Mouse (Mus musculus) G1E (cell line): ENCODE measurements around the gene Tc2n. TPM values are rescaled to one million over a fixed set of nuclear protein-coding genes. Genes with fewer than 3 reads are reported as not detected.

Experiments used
- ATAC-seq: 2 replicates; pipeline ENCODE4 v1.8.0; 2016; ENCODE audit warnings: mild to moderate bottlenecking; ENCODE audit not compliant: insufficient number of reproducible peaks, poor library complexity, low FRiP score, severe bottlenecking; ENCODE audit errors: extremely low read depth
- DNase-seq: peaks from one replicate; pipeline ENCODE4 v3.0.0; 2012; ENCODE audit warnings: low spot score
- H3K27me3 ChIP-seq: 2 replicates; pipeline ENCODE4 v1.6.1; 2012; ENCODE audit warnings: mild to moderate bottlenecking, low read length, inconsistent platforms; ENCODE audit not compliant: insufficient read depth
- H3K36me3 ChIP-seq: replicated peaks from 2 replicates; pipeline ENCODE3; 2012; ENCODE audit warnings: mild to moderate bottlenecking, inconsistent platforms
- H3K4me1 ChIP-seq: 2 replicates; pipeline ENCODE4 v1.6.1; 2012; ENCODE audit warnings: low read depth, low read length, inconsistent platforms, mixed read lengths; ENCODE audit not compliant: insufficient read depth
- H3K4me3 ChIP-seq: 2 replicates; pipeline ENCODE4 v1.5.1; 2012; ENCODE audit warnings: low read depth, mild to moderate bottlenecking, inconsistent platforms, low read length, moderate library complexity, mixed read lengths
- H3K9me3 ChIP-seq: replicated peaks from 2 replicates; pipeline ENCODE4 v1.6.1; 2012; ENCODE audit warnings: inconsistent platforms
- CTCF ChIP-seq: IDR thresholded peaks from 2 replicates; pipeline ENCODE4 v1.5.1; 2012; ENCODE audit warnings: low read depth, low read length, inconsistent platforms, mixed read lengths
- GATA1 ChIP-seq: IDR thresholded peaks from 2 replicates; pipeline ENCODE4 v1.6.1; 2012; ENCODE audit warnings: borderline replicate concordance, low read length, inconsistent platforms, mixed read lengths
- GATA2 ChIP-seq: IDR thresholded peaks from 2 replicates; pipeline ENCODE4 v1.6.1; 2012; ENCODE audit warnings: low read depth, low read length, inconsistent platforms, borderline replicate concordance
- POLR2AphosphoS5 ChIP-seq: IDR thresholded peaks from 2 replicates; pipeline ENCODE4 v1.6.1; 2012; ENCODE audit warnings: low read depth, low read length, inconsistent platforms; ENCODE audit not compliant: insufficient replicate concordance
- TAL1 ChIP-seq: conservative IDR thresholded peaks from 2 replicates; pipeline ENCODE4 v1.6.1; 2012; ENCODE audit warnings: low read depth, low read length, inconsistent platforms, mixed read lengths
- polyA plus RNA-seq: library from polyadenylated mRNA; stranded (reverse); fragments of >175 nt; gene quantifications from 2 replicates; pipeline ENCODE4 v1.2.3, GENCODE M21; 2012
- total RNA-seq, 2 experiments: library from RNA; stranded (forward) in 1 of 2; stranded (reverse) in 1 of 2; fragments of 200-1000 nt in 1 of 2; fragments of >200 nt in 1 of 2; fragmentation: Nextera tagmentation in 1 of 2; gene quantifications; 2 replicates each; pipeline ENCODE4 v1.2.3; 2014 to 2017

Gene Tc2n
- total RNA-seq (2014; fragmentation: Nextera tagmentation) (not detected in 2 replicates), total RNA-seq (2017) (0.06 and 0.22 TPM in 2 replicates), polyA plus RNA-seq (not detected in 2 replicates)

DNA sequence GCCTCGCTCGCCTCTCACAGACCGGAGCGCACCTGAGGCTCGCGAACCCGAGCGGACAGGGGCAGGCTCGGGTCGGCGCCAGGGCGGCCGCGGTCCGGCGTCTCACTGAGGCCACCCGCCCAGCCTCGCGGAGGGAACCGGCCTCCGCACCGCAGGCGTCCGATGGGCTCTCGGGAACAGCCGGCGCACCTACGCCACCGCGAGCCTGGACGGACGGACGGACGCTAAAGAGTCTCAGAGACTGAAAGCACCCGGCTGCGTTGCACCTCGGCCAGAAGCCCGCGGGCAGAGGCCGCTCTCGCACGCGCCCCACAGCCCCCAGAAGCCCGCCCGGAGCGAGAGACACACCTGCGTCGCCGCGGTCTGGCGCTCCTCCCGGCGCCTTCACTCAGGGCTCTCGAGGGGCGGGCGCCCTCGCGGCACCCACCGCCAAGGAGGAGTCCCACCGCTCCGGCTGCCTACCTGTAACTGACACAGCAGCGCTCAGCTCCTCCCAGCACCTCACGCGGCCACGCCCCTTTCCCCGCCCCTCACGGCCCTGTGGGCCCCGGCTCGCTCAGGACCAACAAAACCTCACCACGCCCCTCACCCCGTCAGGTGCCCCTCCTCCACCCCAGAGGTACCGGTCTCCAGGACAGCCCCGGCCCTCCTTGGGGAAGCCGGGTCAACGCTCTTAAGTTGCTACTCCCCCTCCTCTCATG, at the start of gene Tc2n:
Gene Tc2n (minus strand): TSS at position 470 of the 701 bp plus-strand sequence.
- ATAC-seq (no peak), DNase-seq (no peak)
- H3K9me3 ChIP-seq: no peaks in the 10 kb centered on the region
- H3K36me3 ChIP-seq: no peaks in the 10 kb centered on the region
- peaks cover 12% of the 10 kb centered on the region; the same call in 1 of the 2 replicates for H3K27me3 ChIP-seq
- H3K4me1 ChIP-seq: peaks cover 9% of the 10 kb centered on the region
- no peak for TF ChIP-seq GATA1
- TF ChIP-seq CTCF: no peak
- no peak for TF ChIP-seq POLR2AphosphoS5
- peak within 1 kb of the TSS; percentile 42; the same call in 1 of the 2 replicates for H3K4me3 ChIP-seq

DNA sequence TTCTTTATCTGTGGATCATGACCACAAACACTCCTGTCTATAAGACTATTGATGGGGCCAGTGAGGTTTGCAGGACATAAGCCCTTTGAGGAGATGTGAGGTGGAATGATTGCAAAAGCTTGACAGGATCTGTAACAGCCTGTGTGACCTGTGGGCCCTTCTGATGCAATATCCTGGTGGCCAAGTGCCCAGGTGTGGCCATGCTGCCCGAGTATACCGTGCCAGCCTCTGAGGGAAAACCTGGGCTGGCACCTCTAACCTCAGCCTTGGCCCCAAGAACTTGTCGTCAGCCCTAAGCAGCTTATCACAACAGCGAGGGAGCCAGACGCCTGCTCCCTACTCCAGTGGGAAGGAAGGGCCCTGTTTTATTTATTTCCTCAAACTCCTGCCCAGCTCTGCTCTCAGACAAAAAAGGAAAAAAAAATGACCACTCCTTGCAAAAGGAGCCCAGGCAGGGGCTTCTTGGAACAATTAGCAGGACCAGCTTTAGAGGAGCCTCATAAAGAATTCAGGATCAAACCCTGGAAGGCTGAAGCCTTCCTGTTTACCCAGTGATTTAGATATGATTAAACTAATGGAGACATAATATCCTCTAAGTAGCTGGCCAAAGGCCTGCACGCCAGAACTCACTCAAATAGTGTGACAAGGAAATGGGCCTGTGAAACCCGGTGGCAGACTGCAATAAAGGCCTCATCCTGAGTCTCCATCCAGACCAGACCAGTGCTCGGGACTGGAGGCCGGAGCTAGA, 49.2 kb upstream of the Tc2n start:
- Histone ChIP-seq H3K4me1 (no peaks in the 10 kb centered on the region), H3K9me3 (no peaks in the 10 kb centered on the region), H3K36me3 (no peaks in the 10 kb centered on the region), H3K4me3 (no peak overlapping the region), H3K27me3 (peaks cover 11% of the 10 kb centered on the region; the same call in 1 of the 2 replicates)
- ATAC-seq: no peak
- TF ChIP-seq TAL1: no peak
- no peak for TF ChIP-seq CTCF
- no peak for TF ChIP-seq GATA2
- TF ChIP-seq POLR2AphosphoS5: no peak
- no peak for TF ChIP-seq GATA1
- no peak for DNase-seq

GRCm38 (mm10) chr12:101766228-101766852, 48.0 kb upstream of the Tc2n start:
- Histone ChIP-seq H3K9me3 (no peaks in the 10 kb centered on the region), H3K27me3 (peaks cover 17% of the 10 kb centered on the region), H3K36me3 (no peaks in the 10 kb centered on the region), H3K4me3 (no peak overlapping the region), H3K4me1 (no peaks in the 10 kb centered on the region)
- no peak for TF ChIP-seq POLR2AphosphoS5
- no peak for TF ChIP-seq GATA2
- TF ChIP-seq GATA1: no peak
- no peak for TF ChIP-seq TAL1
- TF ChIP-seq CTCF: no peak
- ATAC-seq: no peak
- no peak for DNase-seq

DNA sequence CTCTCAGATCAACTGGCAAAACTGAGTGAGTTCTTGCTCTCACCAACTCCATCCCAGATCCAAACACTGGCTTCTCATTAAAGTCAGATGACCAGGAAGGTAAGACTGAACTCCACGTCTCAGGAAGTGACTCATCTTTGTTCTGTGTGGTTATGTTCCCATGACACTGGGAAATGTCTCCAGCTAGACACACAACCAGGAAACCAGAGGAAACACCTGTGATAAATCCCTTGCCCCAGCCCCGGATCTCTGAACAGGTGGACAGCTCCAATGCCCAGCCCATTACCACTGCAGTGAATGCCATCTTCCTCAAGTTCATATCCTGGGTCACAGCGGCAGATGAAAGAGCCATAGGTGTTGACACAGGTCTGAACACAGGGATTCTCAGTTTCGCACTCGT, 46.5 kb upstream of the Tc2n start:
- Histone ChIP-seq H3K27me3 (peaks cover 17% of the 10 kb centered on the region), H3K9me3 (no peaks in the 10 kb centered on the region), H3K4me3 (no peak overlapping the region), H3K36me3 (no peaks in the 10 kb centered on the region), H3K4me1 (no peaks in the 10 kb centered on the region)
- no peak for ATAC-seq
- no peak for DNase-seq
- no peak for TF ChIP-seq TAL1
- no peak for TF ChIP-seq CTCF
- no peak for TF ChIP-seq GATA1
- no peak for TF ChIP-seq GATA2
- no peak for TF ChIP-seq POLR2AphosphoS5

DNA sequence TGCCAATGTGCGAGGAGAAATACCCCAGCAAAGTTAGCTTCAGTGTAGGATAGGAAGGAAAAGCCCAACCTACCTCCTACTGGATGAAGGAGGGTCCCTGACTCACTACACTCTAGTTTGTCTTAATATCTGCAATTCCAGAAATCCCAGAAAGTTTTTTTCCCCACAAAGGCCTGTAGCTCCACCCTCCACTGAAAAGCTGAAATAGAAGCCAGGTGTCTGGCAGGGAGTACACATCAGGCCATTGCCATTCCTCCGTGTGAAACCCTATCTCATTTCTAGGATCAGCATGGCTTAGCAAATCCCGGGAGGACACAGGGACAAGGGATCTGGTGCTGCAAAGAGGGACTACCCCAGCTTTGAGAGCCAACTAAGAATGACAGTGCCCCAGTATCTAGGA, 44.7 kb upstream of the Tc2n start:
- Histone ChIP-seq H3K9me3 (no peaks in the 10 kb centered on the region), H3K27me3 (peaks cover 15% of the 10 kb centered on the region), H3K4me1 (no peaks in the 10 kb centered on the region), H3K36me3 (no peaks in the 10 kb centered on the region), H3K4me3 (no peak overlapping the region)
- TF ChIP-seq GATA2 (no peak), POLR2AphosphoS5 (no peak), GATA1 (no peak), TAL1 (no peak), CTCF (no peak)
- no peak for ATAC-seq
- DNase-seq: no peak

GRCm38 (mm10) chr12:101762054-101762453, 43.7 kb upstream of the Tc2n start:
- H3K36me3 ChIP-seq: no peaks in the 10 kb centered on the region
- no peak for ATAC-seq
- no peak for TF ChIP-seq GATA1
- no peak for TF ChIP-seq GATA2
- TF ChIP-seq POLR2AphosphoS5: no peak
- no peak for TF ChIP-seq CTCF
- TF ChIP-seq TAL1: no peak

More at GRCm38 (mm10) chr12:101762054-101762453, 43.7 kb upstream of the Tc2n start:
- no peaks in the 10 kb centered on the region for H3K9me3 ChIP-seq
- peaks cover 13% of the 10 kb centered on the region for H3K27me3 ChIP-seq
- H3K4me1 ChIP-seq: no peaks in the 10 kb centered on the region
- no peak for DNase-seq
- no peak overlapping the region for H3K4me3 ChIP-seq
